Mouse (Mus musculus): ENCODE measurements around the gene Olfm1.

Gene Olfm1

GRCm38 (mm10) chr2:28235129-28235528 lies 42.3 kb downstream of the Olfm1 start:
- no peak for DNase-seq (ENCODE audit: low spot score)

GRCm38 (mm10) chr2:28236447-28236846 lies 43.7 kb downstream of the Olfm1 start:
- DNase-seq (ENCODE audit: low spot score): no peak

GRCm38 (mm10) chr2:28239616-28240015 lies 46.8 kb downstream of the Olfm1 start:
- DNase-seq (ENCODE audit: low spot score): no peak

GRCm38 (mm10) chr2:28240920-28241319 lies 48.1 kb downstream of the Olfm1 start:
- DNase-seq (ENCODE audit: low spot score): no peak

- DNase-seq (ENCODE audit: low spot score): no peak
Observed at GRCm38 (mm10) chr2:28241520-28242221, 48.9 kb downstream of the Olfm1 start.

- no peak for DNase-seq (ENCODE audit: low spot score)
Observed at GRCm38 (mm10) chr2:28242222-28242543, 49.4 kb downstream of the Olfm1 start.

GRCm38 (mm10) chr2:28244667-28245395 lies 52.0 kb downstream of the Olfm1 start:
- no peak for DNase-seq (ENCODE audit: low spot score)

GRCm38 (mm10) chr2:28246110-28246653 lies 53.4 kb downstream of the Olfm1 start:
- DNase-seq (ENCODE audit: low spot score): no peak

- DNase-seq (ENCODE audit: low spot score): no peak
Observed at GRCm38 (mm10) chr2:28247098-28247497, 54.3 kb downstream of the Olfm1 start.

- no peak for DNase-seq (ENCODE audit: low spot score)
Observed at GRCm38 (mm10) chr2:28252554-28252953, 59.8 kb downstream of the Olfm1 start.

GRCm38 (mm10) chr2:28256029-28256428 lies 63.2 kb downstream of the Olfm1 start:
- DNase-seq (ENCODE audit: low spot score): no peak

GRCm38 (mm10) chr2:28261438-28261837 lies 68.6 kb downstream of the Olfm1 start:
- no peak for DNase-seq (ENCODE audit: low spot score)

- DNase-seq (ENCODE audit: low spot score): no peak
Observed at GRCm38 (mm10) chr2:28267776-28268275, 75.0 kb downstream of the Olfm1 start.

- DNase-seq (ENCODE audit: low spot score): no peak
Observed at GRCm38 (mm10) chr2:28270561-28270960, 77.8 kb downstream of the Olfm1 start.

- no peak for DNase-seq (ENCODE audit: low spot score)
Observed at GRCm38 (mm10) chr2:28272218-28272965, 79.6 kb downstream of the Olfm1 start.

GRCm38 (mm10) chr2:28274006-28274405 lies 81.2 kb downstream of the Olfm1 start:
- no peak for DNase-seq (ENCODE audit: low spot score)

GRCm38 (mm10) chr2:28275345-28275744 lies 82.6 kb downstream of the Olfm1 start:
- no peak for DNase-seq (ENCODE audit: low spot score)

GRCm38 (mm10) chr2:28278150-28278549 lies 85.4 kb downstream of the Olfm1 start:
- DNase-seq (ENCODE audit: low spot score): peak; percentile 70

GRCm38 (mm10) chr2:28278853-28279252 lies 86.1 kb downstream of the Olfm1 start:
- no peak for DNase-seq (ENCODE audit: low spot score)

All from ovary, postnatal 36 days (tissue).